Mouse (Mus musculus) embryonic facial prominence, embryonic 10.5 days (tissue): Measurements from ENCODE around the gene Mfng. TPM values are rescaled to one million over a fixed set of nuclear protein-coding genes. Genes with fewer than 3 reads are reported as not detected.

Experiments
- polyA plus RNA-seq: library from polyadenylated mRNA; unstranded; fragments of >200 nt; fragmentation: Nextera tagmentation; extraction: Ambion mirVana; gene quantifications from 2 replicates; pipeline ENCODE4 v1.2.1, GENCODE M21; 2016

Mfng gene
- polyA plus RNA-seq, 1 experiment from 2014 or later, result 39.0 TPM

Other genes with a start within 250 kb of the Mfng start
- 9.6 and 10.4 TPM in 2 replicates for gene C1qtnf6, start 242.1 kb downstream of the Mfng start, polyA plus RNA-seq
- gene Sstr3, start 228.8 kb downstream of the Mfng start, polyA plus RNA-seq, result not detected in 2 replicates
- 5.0 and 7.7 TPM in 2 replicates for gene Rac2, start 200.7 kb downstream of the Mfng start, polyA plus RNA-seq
- 3.8 and 5.8 TPM in 2 replicates for gene Cyth4, start 176.4 kb downstream of the Mfng start, polyA plus RNA-seq
- 0.05 and 0.16 TPM in 2 replicates for gene Elfn2, start 54.7 kb downstream of the Mfng start, polyA plus RNA-seq
- gene Card10, start 29.6 kb upstream of the Mfng start, polyA plus RNA-seq, result 3.3 and 4.3 TPM in 2 replicates
- gene Cdc42ep1, start 69.1 kb upstream of the Mfng start, polyA plus RNA-seq, result 19.9 and 20.8 TPM in 2 replicates
- not detected in 2 replicates for gene Lgals2, start 82.1 kb upstream of the Mfng start, polyA plus RNA-seq
- gene Gga1, start 103.7 kb upstream of the Mfng start, polyA plus RNA-seq, result 52.0 and 53.5 TPM in 2 replicates
- 0.34 and 0.74 TPM in 2 replicates for gene Gm49510, start 126.2 kb upstream of the Mfng start, polyA plus RNA-seq
- 35.6 and 36.1 TPM in 2 replicates for gene Sh3bp1, start 126.3 kb upstream of the Mfng start, polyA plus RNA-seq
- gene Pdxp, start 140.4 kb upstream of the Mfng start, polyA plus RNA-seq, result 32.6 and 36.5 TPM in 2 replicates
- 241 and 316 TPM in 2 replicates for gene Lgals1, start 153.2 kb upstream of the Mfng start, polyA plus RNA-seq
- 69.2 and 71.5 TPM in 2 replicates for gene Nol12, start 161.5 kb upstream of the Mfng start, polyA plus RNA-seq
- gene Triobp, start 174.2 kb upstream of the Mfng start, polyA plus RNA-seq, result 46.7 and 49.4 TPM in 2 replicates